Mouse (Mus musculus) hindbrain, embryonic 15.5 days (tissue): ENCODE data around the gene Lcn2. TPM values are rescaled to one million over a fixed set of nuclear protein-coding genes. Genes with fewer than 3 reads are reported as not detected.
A peak's percentile ranks its signal among the peaks of the same experiment; 100 is the strongest.

Source experiments
- ATAC-seq: fragments of 200-750 bp; cut with Nextera tagmentation; 2 replicates; pipeline ENCODE4 v1.8.0; 2017; ENCODE audit warnings: low read depth, moderate number of reproducible peaks, moderate TSS enrichment; ENCODE audit not compliant: low FRiP score
- H3K27ac ChIP-seq: fragments of 300-500 bp; sonication (generic); replicated peaks from 2 replicates; pipeline ENCODE4 v1.5.1; 2015; ENCODE audit warnings: mild to moderate bottlenecking, inconsistent platforms
- H3K27me3 ChIP-seq: fragments of 300-500 bp; sonication (generic); 2 replicates; pipeline ENCODE4 v1.6.1; 2015; ENCODE audit warnings: control low read depth, inconsistent platforms
- H3K36me3 ChIP-seq: fragments of 300-500 bp; sonication (generic); 2 replicates; pipeline ENCODE4 v1.6.1; 2015; ENCODE audit warnings: control low read depth, inconsistent platforms
- H3K4me1 ChIP-seq: fragments of 300-500 bp; sonication (generic); replicated peaks from 2 replicates; pipeline ENCODE4 v1.6.1; 2015; ENCODE audit warnings: control low read depth, inconsistent platforms
- H3K4me2 ChIP-seq: fragments of 300-500 bp; sonication (generic); 2 replicates; pipeline ENCODE4 v1.6.1; 2015; ENCODE audit warnings: moderate library complexity, mild to moderate bottlenecking, inconsistent platforms
- H3K4me3 ChIP-seq: fragments of 300-500 bp; sonication (generic); 2 replicates; pipeline ENCODE4 v1.5.1; 2015; ENCODE audit warnings: mild to moderate bottlenecking, inconsistent platforms
- H3K9ac ChIP-seq: fragments of 300-500 bp; sonication (generic); 2 replicates; pipeline ENCODE4 v1.6.1; 2015; ENCODE audit warnings: inconsistent platforms
- H3K9me3 ChIP-seq: fragments of 300-500 bp; sonication (generic); 2 replicates; pipeline ENCODE4 v1.6.1; 2016; ENCODE audit warnings: control low read depth, inconsistent platforms
- WGBS: fragments of 180-500 bp; shearing (Covaris S2); methylation state at CpG from one replicate; pipeline ENCODE4 v1.1.7; 2015; 5-methylcytosine and 5-hydroxymethylcytosine counted together
- polyA plus RNA-seq: library from polyadenylated mRNA; unstranded; fragments of >200 nt; fragmentation: Nextera tagmentation; extraction: Ambion mirVana; gene quantifications from 2 replicates; pipeline ENCODE4 v1.2.1, GENCODE M21; 2015

The Lcn2 gene
- polyA plus RNA-seq, 1 experiment from 2014 or later, result 0.73 TPM

DNA sequence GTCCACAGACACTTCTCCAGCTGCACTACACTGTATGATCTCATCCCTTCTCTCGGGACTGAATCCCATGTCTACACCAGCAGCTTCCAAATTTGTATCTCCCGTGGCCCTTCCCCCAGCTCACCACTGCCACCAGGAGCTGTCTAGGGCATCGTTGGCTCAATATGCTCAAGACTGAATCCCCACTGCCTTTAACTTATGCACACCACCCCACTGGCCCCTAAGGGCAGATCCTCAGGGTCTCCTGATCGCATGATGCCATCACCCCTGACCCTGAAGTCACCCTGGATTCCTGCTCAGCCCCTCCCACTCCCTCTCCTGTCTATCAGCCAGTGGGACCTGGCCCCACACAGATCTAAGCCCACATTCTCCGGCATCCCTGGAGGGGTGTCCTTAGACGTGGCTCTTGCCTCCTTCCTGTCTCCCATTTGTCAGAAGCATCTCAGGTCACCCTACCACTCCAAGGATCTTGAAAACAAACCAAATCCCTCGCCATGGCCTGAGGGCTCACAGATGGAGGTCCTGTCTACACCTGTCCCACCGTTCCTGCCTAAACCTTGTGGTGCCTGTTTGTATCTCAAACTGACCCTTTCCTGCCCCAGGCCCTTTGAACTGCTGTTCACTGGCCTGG lies 38.3 kb downstream of the Lcn2 start:
- peaks cover 35% of the 10 kb centered on the region for H3K4me1 ChIP-seq
- H3K36me3 ChIP-seq, result peaks cover 8% of the 10 kb centered on the region; the same call in 1 of the 2 replicates
- H3K4me2 ChIP-seq, result no peak overlapping the region
- H3K4me3 ChIP-seq, result no peak overlapping the region
- no peak for ATAC-seq
- H3K27ac ChIP-seq, result no peak overlapping the region
- H3K9ac ChIP-seq, result no peak overlapping the region
- H3K9me3 ChIP-seq, result no peaks in the 10 kb centered on the region
- H3K27me3 ChIP-seq, result no peaks in the 10 kb centered on the region
- WGBS, result 68% methylated on average over 8 of the region's 8 CpGs

GRCm38 (mm10) chr2:32348311-32348710 lies 39.7 kb downstream of the Lcn2 start:
- whole genome bisulfite sequencing, result 85% methylated on average over 11 of the region's 11 CpGs
- no peak overlapping the region for H3K9ac ChIP-seq
- no peak for ATAC-seq
- no peak overlapping the region for H3K27ac ChIP-seq
- H3K36me3 ChIP-seq, result peaks cover 8% of the 10 kb centered on the region; the same call in 1 of the 2 replicates
- peaks cover 35% of the 10 kb centered on the region for H3K4me1 ChIP-seq
- H3K4me3 ChIP-seq, result no peak overlapping the region
- H3K9me3 ChIP-seq, result no peaks in the 10 kb centered on the region
- no peak overlapping the region for H3K4me2 ChIP-seq
- no peaks in the 10 kb centered on the region for H3K27me3 ChIP-seq

DNA sequence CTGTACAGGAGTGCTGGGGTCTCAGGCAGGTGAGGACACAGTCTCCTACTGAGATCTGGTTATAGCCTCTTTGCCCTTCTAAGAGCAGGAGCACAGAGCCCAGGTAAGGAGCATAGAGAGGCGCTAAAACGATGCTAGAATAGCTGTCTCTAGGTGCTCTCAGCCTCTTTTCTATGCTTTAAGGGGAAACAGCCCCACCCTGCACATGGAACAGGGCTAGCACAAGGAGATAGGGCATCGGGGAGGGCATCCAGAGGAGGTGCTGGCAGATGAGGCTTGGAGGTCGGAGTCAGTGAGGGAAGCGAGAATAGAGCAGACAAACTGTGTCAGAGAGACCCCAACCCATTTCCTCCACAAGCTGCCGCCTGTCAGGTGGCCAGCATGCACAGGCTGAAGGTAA lies 41.0 kb downstream of the Lcn2 start:
- H3K4me3 ChIP-seq, result no peak overlapping the region
- peaks cover 8% of the 10 kb centered on the region; the same call in 1 of the 2 replicates for H3K36me3 ChIP-seq
- no peaks in the 10 kb centered on the region for H3K9me3 ChIP-seq
- no peak for ATAC-seq
- H3K4me1 ChIP-seq, result peaks cover 37% of the 10 kb centered on the region
- WGBS, result 79% methylated on average over 6 of the region's 6 CpGs
- no peak overlapping the region for H3K4me2 ChIP-seq
- H3K27me3 ChIP-seq, result no peaks in the 10 kb centered on the region
- no peak overlapping the region for H3K27ac ChIP-seq
- no peak overlapping the region for H3K9ac ChIP-seq

- ATAC-seq, result no peak
These were observed 43.3 kb downstream of the Lcn2 start for GRCm38 (mm10) chr2:32344598-32345321.

GRCm38 (mm10) chr2:32344056-32344455 lies 44.0 kb downstream of the Lcn2 start:
- Histone ChIP-seq H3K27ac (peak overlapping the region; percentile 27; the same call in 1 of the 2 replicates), H3K4me1 (peaks cover 9% of the 10 kb centered on the region), H3K4me3 (no peak overlapping the region), H3K36me3 (peaks cover 10% of the 10 kb centered on the region; the same call in 1 of the 2 replicates), H3K9ac (no peak overlapping the region), H3K4me2 (no peak overlapping the region), H3K27me3 (no peaks in the 10 kb centered on the region), H3K9me3 (no peaks in the 10 kb centered on the region)
- ATAC-seq, result no peak
- WGBS, result 60% methylated on average over 10 of the region's 10 CpGs

More at GRCm38 (mm10) chr2:32344598-32345321, 43.3 kb downstream of the Lcn2 start:
- Histone ChIP-seq H3K9me3 (no peaks in the 10 kb centered on the region), H3K4me3 (no peak overlapping the region), H3K27ac (no peak overlapping the region), H3K9ac (no peak overlapping the region), H3K4me2 (no peak overlapping the region), H3K4me1 (peaks cover 14% of the 10 kb centered on the region), H3K36me3 (peaks cover 8% of the 10 kb centered on the region; the same call in 1 of the 2 replicates), H3K27me3 (no peaks in the 10 kb centered on the region)
- 67% methylated on average over 14 of the region's 14 CpGs for WGBS

- peak overlapping the region; percentile 27; the same call in 1 of the 2 replicates for H3K27ac ChIP-seq
- 94% methylated on average over 2 of the region's 2 CpGs for WGBS
- no peak for ATAC-seq
- peaks cover 9% of the 10 kb centered on the region for H3K4me1 ChIP-seq
- H3K36me3 ChIP-seq, result peaks cover 13% of the 10 kb centered on the region; the same call in 1 of the 2 replicates
- no peaks in the 10 kb centered on the region for H3K9me3 ChIP-seq
- no peak overlapping the region for H3K4me2 ChIP-seq
- no peaks in the 10 kb centered on the region for H3K27me3 ChIP-seq
- no peak overlapping the region for H3K4me3 ChIP-seq
- no peak overlapping the region for H3K9ac ChIP-seq
These were observed 44.7 kb downstream of the Lcn2 start for GRCm38 (mm10) chr2:32343351-32343671.

DNA sequence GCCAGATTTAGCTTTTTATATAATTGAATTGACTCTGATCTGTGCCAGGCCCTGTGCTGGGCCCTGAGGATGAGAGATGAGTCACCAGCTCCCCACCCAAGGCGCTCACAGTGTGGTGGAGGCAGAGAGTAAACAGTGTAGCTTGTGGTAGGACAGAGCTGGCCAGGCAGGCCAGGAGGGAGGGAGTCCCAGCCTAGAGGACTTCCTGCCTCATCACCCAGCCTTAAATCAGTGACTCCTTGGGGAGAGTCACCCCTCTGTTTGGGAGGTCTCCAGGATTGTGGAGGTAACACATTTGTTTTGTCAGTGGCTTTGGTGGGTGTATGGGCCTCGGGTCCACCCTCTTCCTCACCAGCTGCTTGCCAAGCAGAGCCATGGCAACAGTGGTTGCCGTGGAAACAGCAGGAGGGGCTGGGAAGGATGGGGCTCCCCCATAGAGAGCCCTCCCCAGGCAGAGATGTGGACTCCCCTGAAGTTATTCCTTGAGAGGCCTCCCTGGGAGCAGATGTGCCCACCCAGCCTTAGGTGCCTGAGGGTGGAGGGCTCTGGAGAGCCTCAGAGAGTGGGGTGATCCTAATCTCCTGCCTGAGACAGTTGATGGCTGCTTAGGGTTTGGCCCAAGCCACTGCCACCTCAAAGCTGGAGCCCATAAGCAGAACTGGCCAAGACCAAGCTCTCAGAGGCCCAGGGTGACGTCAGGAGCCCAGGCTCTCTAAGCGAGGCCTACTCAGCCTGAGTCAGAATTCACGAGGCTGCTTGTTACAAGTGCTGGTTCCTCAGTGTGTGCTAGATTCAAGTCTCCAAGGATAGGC lies 45.3 kb downstream of the Lcn2 start:
- H3K36me3 ChIP-seq, result peaks cover 16% of the 10 kb centered on the region
- H3K27me3 ChIP-seq, result no peaks in the 10 kb centered on the region
- no peak overlapping the region for H3K4me2 ChIP-seq
- no peak overlapping the region for H3K4me3 ChIP-seq
- H3K9ac ChIP-seq, result no peak overlapping the region
- 64% methylated on average over 6 of the region's 6 CpGs for WGBS
- ATAC-seq, result peak; percentile 50; the same call in 1 of the 2 replicates
- H3K9me3 ChIP-seq, result no peaks in the 10 kb centered on the region
- peaks cover 9% of the 10 kb centered on the region for H3K4me1 ChIP-seq
- H3K27ac ChIP-seq, result no peak overlapping the region

- H3K9me3 ChIP-seq, result no peaks in the 10 kb centered on the region
- H3K4me2 ChIP-seq, result no peak overlapping the region
- H3K4me3 ChIP-seq, result no peak overlapping the region
- peaks cover 17% of the 10 kb centered on the region for H3K36me3 ChIP-seq
- WGBS, result 90% methylated on average over 4 of the region's 4 CpGs
- ATAC-seq, result no peak
- H3K27me3 ChIP-seq, result no peaks in the 10 kb centered on the region
- H3K4me1 ChIP-seq, result peaks cover 9% of the 10 kb centered on the region
- H3K9ac ChIP-seq, result no peak overlapping the region
- H3K27ac ChIP-seq, result no peak overlapping the region
These were observed 46.0 kb downstream of the Lcn2 start for GRCm38 (mm10) chr2:32342039-32342438.

GRCm38 (mm10) chr2:32341634-32341939 lies 46.5 kb downstream of the Lcn2 start:
- Histone ChIP-seq H3K36me3 (peaks cover 20% of the 10 kb centered on the region), H3K27ac (no peak overlapping the region), H3K4me2 (no peak overlapping the region), H3K9me3 (no peaks in the 10 kb centered on the region), H3K4me3 (no peak overlapping the region), H3K9ac (no peak overlapping the region), H3K4me1 (peaks cover 9% of the 10 kb centered on the region), H3K27me3 (no peaks in the 10 kb centered on the region)
- WGBS, result 86% methylated on average over 4 of the region's 4 CpGs
- ATAC-seq, result no peak

GRCm38 (mm10) chr2:32340836-32341633 lies 47.0 kb downstream of the Lcn2 start:
- ATAC-seq, result no peak
- H3K9ac ChIP-seq, result no peak overlapping the region

GRCm38 (mm10) chr2:32339912-32340642 lies 48.0 kb downstream of the Lcn2 start:
- Histone ChIP-seq H3K27me3 (no peaks in the 10 kb centered on the region), H3K36me3 (peaks cover 33% of the 10 kb centered on the region), H3K9me3 (no peaks in the 10 kb centered on the region), H3K4me1 (peaks cover 9% of the 10 kb centered on the region), H3K27ac (no peak overlapping the region), H3K4me3 (no peak overlapping the region), H3K9ac (no peak overlapping the region), H3K4me2 (no peak overlapping the region)
- 44% methylated on average over 26 of the region's 26 CpGs for WGBS
- no peak for ATAC-seq

More at GRCm38 (mm10) chr2:32340836-32341633, 47.0 kb downstream of the Lcn2 start:
- H3K4me1 ChIP-seq, result peaks cover 9% of the 10 kb centered on the region
- no peaks in the 10 kb centered on the region for H3K27me3 ChIP-seq
- H3K4me3 ChIP-seq, result no peak overlapping the region
- H3K9me3 ChIP-seq, result no peaks in the 10 kb centered on the region
- H3K27ac ChIP-seq, result no peak overlapping the region
- H3K36me3 ChIP-seq, result peaks cover 23% of the 10 kb centered on the region
- WGBS, result 85% methylated on average over 13 of the region's 13 CpGs
- H3K4me2 ChIP-seq, result no peak overlapping the region
